Mouse (Mus musculus) right cerebral cortex, postnatal 10 days (tissue): ENCODE measurements around the gene Nfib.

ENCODE experiments used
- DNase-seq, 2 experiments: peaks; one replicate each; pipeline ENCODE4 v3.0.0; 2021; ENCODE audit warnings: low spot score in 2 of 2

Gene Nfib

GRCm38 (mm10) chr4:82512743-82513425, 192.7 kb downstream of the Nfib start:
- peak; percentile 95 for DNase-seq

- no peak for DNase-seq
Observed at GRCm38 (mm10) chr4:82512335-82512734, 193.2 kb downstream of the Nfib start.

GRCm38 (mm10) chr4:82511524-82511923, 194.0 kb downstream of the Nfib start:
- peak; percentile 85 to 89 for DNase-seq

- no peak for DNase-seq
Observed at GRCm38 (mm10) chr4:82511001-82511513, 194.5 kb downstream of the Nfib start.

- no peak for DNase-seq
Observed at GRCm38 (mm10) chr4:82509771-82510170, 195.8 kb downstream of the Nfib start.

GRCm38 (mm10) chr4:82509166-82509767, 196.3 kb downstream of the Nfib start:
- no peak for DNase-seq

GRCm38 (mm10) chr4:82508281-82508687, 197.3 kb downstream of the Nfib start:
- DNase-seq, result no peak

GRCm38 (mm10) chr4:82507541-82508280, 197.8 kb downstream of the Nfib start:
- peak; percentile 76 to 78 for DNase-seq

- DNase-seq, result peak; percentile 76 to 85
Observed at GRCm38 (mm10) chr4:82506731-82507331, 198.7 kb downstream of the Nfib start.

- peak; percentile 90 to 92 for DNase-seq
Observed at GRCm38 (mm10) chr4:82506081-82506730, 199.3 kb downstream of the Nfib start.

- DNase-seq, result peak; percentile 82 to 83
Observed at GRCm38 (mm10) chr4:82505121-82506031, 200.2 kb downstream of the Nfib start.

GRCm38 (mm10) chr4:82504284-82505120, 201.0 kb downstream of the Nfib start:
- no peak for DNase-seq

GRCm38 (mm10) chr4:82504015-82504283, 201.6 kb downstream of the Nfib start:
- no peak for DNase-seq

GRCm38 (mm10) chr4:82503274-82504014, 202.1 kb downstream of the Nfib start:
- DNase-seq, result no peak

- no peak for DNase-seq
Observed at GRCm38 (mm10) chr4:82502611-82503010, 202.9 kb downstream of the Nfib start.

- DNase-seq, result no peak
Observed at GRCm38 (mm10) chr4:82502012-82502411, 203.5 kb downstream of the Nfib start.

GRCm38 (mm10) chr4:82500578-82501098, 204.9 kb downstream of the Nfib start:
- DNase-seq, result no peak

- DNase-seq, result no peak
Observed at GRCm38 (mm10) chr4:82499725-82500577, 205.6 kb downstream of the Nfib start.
